Mouse (Mus musculus) inflammation-experienced regulatory T-cells, adult 6 months (primary cell): Measurements from ENCODE around the gene Aox3. TPM values are rescaled to one million over a fixed set of nuclear protein-coding genes. Genes with fewer than 3 reads are reported as not detected.

ENCODE experiments used
- ATAC-seq: one replicate; pipeline ENCODE4 v1.8.0; 2017
- polyA plus RNA-seq, 3 experiments: library from polyadenylated mRNA; unstranded; fragments of 100-300 nt; shearing (Covaris generic); gene quantifications; one replicate each; pipeline ENCODE4 v1.2.1; 2017

Gene Aox3
- polyA plus RNA-seq, 3 experiments from 2014 or later: not detected

DNA sequence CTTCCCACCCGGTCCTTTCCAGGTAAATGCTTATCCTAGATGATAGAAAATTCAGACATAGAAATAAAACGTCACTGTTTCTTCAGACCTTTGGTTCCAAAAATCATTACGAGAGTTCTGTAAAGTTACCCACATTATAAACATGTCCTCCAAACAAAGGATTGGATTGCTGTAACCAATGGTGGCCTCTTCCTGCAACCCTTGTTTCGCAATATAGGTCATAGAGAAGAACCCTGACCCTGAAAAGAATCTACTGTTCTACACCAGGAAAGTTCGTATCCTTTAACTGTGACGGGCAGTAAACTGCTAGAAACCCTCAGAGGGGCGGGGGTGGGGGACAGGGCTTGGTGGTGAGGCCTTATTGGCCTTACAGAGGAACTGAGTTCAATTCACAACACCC lies 99.9 kb downstream of the Aox3 start:
- ATAC-seq: no peak

DNA sequence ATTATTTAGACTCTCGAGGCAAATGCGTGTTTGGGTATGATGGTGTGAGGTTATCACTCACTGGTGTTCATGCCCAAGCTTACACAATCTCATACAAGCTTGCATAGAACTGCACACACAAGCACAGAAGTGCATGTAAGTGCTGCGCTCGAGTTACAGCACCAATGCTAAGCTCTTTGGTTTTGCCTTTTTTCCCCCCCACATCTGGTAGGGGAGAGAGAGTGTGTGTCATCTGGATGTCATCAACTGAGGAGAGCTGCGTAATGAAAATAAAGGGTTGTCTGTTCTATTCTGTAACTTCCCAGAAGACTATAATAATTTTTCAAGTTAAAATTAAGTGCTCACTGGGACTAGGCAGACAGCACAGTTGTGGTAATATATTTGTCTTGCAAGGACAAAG lies 100.9 kb downstream of the Aox3 start:
- no peak for ATAC-seq

DNA sequence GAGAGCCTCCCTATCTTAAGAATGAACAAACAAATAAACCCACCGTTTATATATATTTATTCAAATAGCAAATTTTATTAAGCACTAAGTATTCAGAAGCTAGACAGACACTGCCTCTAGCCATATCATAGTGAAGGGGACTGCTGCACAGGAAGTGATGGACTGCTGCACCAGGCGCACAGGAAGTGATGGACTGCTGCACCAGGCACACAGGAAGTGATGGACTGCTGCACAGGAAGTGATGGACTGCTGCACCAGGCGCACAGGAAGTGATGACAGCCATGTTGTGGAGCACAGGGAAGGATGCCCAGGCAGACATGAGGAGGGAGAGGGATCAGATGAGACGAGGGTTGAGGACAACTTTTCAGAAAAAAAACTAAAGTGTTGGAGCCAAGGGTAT lies 102.4 kb downstream of the Aox3 start:
- no peak for ATAC-seq

DNA sequence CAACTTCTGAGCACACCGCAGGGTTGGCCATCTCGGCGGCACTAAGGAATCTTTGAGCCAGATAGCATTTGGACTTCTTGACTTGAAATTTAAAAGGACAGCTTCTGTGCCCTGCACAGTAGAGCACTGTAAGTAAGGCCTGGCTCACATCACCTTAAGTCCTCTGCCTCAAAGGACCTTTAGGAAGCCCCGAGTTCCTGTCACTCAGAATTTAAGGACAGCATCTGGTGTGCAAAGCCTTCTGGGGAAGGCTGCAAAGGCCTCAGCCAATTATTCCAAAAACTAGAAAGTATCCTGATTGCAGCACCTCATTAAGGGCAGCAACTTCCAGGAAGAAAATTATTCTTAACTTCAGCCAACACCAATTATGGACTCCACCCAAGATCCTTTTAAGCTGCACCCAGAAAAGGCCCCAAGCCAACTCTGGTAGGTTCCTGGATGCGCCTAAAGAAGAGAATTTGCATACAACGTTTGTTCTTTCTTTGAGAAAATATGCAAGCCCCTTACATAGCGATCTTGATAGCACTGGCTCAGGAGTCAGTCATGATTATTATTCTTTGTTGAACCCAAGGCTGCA lies 103.1 kb downstream of the Aox3 start:
- ATAC-seq: no peak

DNA sequence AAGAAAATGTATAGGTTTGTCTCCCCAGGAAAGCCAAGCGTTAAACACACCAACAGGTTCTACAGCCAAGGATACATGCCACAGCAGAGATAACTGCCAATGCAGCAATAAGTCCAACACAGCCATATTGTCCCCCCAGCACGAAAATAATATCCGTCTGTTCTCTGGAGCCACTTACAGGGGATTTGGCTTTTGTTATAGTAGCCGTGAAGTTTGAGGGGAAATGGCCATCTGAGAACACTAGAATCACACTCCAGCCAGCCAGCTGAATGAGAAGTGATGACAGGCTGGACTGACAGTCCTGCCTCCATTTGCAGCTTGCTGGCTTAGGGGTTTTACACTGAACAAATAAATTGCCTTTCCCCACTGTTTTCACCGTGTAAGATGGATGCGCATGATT lies 108.1 kb downstream of the Aox3 start:
- ATAC-seq: no peak

DNA sequence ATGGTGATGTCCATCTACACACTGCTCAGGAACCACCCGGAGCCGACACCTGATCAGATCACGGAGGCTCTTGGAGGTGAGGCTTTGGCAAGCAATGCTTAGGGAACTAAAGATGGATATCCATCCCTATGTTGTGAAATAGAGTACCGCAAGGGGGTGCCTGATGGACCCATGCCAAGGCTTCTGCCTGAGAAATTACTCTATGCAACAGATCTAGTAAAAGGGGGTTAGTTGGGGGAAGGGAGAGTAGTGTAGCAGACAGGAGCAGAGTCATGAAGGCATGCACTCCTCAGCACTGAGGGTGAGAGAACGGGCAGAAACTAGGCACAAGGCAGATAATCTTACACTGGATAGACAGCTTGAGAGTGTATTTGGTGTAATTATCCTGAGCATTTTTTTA lies 108.9 kb downstream of the Aox3 start:
- no peak for ATAC-seq

DNA sequence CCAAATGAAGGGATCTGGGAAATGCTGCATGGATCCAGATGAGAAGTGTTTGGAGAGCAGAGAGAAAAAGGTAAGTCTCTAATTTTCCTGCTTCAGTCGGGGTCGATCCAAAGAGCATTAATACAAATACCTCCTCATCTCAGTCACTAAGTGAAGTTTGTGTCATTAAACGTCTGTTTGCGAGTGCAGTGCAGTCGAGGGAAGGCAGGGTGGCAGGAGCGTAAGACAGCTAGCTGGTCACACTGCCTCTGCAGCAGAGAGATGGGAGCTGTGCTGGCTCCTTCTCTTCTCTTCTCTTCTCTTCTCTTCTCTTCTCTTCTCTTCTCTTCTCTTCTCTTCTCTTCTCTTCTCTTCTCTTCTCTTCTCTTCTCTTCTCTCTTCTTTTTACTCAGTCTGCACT lies 115.2 kb downstream of the Aox3 start:
- no peak for ATAC-seq

DNA sequence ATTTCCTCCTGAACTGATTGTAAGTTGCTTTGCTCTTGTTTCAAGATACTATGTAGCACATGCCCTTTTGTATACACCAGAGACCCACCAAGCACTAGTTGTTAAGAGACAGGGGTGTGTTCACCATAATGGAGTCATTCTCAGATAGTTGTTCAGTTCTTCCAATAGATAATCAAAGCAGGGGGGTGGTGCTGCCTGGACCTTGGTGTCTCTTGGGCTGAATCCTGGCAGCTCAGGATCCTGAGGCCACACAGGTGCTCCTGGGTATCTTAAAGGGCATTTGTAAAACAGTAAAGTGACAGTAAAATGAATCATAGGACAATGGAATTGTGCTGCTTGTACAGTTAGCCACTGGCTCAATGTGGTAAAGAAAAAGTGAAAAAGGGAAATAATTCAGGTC lies 116.0 kb downstream of the Aox3 start:
- no peak for ATAC-seq

DNA sequence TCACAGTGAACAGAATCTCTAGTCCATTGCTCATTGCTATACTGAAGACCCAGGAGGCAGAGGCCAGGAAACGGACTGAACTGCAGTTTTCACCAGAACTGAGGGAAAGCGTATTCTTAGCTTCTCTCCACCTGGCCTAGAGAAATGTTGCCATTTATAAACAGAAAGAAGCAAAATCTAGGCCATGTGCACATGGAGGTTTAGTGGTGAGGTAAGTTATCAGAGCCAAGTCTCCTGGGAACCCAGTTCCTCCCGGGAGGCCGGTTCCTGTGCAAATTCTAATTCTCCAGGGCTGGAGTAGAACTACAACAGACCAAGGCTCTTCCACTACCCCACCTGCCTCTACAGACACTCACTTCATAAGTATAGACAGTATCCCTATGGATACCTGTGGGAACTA lies 116.8 kb downstream of the Aox3 start:
- ATAC-seq: no peak

DNA sequence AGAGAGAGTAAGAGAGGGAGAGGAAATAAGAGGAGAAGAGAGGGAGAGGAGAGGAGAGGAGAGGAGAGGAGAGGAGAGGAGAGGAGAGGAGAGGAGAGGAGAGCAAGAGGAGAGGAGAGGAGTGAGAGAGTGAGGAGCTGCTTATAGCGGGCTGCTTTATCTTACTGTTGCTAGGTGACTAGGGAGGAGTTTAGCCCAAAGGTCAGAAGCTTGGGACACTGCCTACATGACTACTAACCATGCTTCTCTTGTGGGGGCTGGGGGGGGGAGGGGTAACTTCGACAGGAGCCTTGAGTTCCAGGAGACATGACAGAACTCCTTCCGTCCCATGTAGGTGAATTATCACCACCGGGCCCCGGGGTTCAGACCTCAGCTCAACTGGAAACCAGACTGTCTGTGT lies 117.6 kb downstream of the Aox3 start:
- ATAC-seq: no peak

DNA sequence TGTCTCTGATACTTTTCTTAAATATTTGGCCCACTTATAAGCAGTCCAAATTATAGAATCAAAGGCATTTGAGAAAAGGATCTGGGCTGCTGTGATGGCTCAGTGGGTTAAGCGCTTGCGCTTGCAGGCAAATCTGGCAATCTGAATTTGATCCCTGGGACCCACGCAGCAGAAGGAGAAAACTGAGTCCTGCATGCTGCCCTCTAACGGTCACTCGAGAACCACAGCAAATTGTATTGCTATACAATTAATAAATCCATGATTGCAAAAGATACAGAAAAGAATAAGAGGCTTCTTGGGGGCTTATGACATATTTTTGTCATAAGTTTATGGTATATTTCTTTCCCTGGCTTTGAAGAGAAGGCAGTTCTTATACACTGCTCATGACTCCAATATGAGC lies 122.5 kb downstream of the Aox3 start:
- no peak for ATAC-seq

DNA sequence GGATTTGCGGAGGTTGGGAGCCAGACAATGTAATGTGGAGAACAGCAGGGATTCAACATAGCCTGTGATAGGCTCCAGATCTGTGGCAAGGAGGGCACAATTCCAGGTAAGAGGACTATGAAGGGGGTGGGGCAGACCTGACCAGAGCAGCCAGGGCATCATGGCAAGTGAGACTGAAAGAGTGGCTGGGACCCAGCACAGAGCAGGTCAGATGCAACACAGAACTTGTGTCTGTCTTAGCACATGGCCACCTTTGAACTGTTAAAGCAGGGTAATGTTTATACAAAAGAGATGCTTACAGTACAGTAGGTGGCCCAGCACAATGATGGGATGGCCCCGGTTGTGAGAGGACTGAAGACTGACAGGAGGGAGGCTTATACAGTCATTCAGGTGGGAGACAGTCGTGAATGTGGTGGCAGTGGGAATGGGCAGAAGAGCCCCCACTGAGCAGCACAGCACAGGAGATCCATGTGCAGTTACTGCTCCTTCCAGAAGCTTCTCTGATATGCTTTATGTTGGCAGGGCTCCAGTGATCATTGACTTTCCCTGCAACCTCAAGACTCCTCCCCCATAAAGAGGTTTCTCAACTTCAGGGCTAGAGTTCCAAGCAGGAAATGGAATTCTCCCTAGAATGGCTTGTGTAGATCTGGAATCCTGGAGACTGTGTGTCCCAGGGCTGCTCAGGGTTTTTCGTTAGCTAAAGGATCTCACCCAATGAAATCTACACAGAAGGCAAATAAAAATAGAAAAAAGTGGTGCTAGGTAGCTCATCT lies 124.8 kb downstream of the Aox3 start:
- no peak for ATAC-seq

DNA sequence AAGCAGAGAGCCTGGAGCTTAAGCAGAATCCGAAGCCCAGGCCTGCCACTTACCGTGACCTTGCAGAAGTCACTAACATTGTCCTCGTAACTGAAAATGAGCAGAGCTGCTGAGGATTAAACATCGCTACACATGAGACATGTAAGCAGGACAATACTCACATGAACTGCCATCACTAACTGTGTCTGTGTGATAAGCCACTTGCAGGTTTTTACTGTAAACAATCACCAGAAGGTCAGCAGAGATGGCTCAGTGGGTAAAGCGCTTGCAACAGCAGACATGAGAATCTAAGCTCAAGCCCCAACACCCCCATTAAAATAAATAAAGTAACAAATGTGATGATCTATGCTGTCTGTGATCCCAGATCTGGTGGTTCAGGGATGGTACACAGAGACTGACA lies 125.5 kb downstream of the Aox3 start:
- ATAC-seq: no peak

DNA sequence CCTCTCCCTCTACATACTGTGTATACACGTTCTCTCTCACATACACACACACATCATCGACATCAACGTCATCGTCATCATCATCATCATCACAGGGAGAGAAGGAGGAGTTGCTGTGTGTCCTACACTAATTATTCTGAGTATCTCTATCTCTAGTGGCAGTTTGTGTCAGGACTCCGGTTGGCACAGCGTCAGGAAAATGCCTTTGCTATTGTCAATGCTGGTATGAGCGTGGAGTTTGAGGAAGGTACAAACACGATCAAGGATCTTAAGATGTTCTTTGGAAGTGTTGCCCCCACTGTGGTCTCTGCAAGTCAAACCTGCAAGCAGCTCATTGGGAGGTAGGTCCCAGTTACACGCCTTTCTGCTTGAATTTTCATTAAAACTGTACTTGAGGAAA lies 126.0 kb downstream of the Aox3 start:
- ATAC-seq: no peak

DNA sequence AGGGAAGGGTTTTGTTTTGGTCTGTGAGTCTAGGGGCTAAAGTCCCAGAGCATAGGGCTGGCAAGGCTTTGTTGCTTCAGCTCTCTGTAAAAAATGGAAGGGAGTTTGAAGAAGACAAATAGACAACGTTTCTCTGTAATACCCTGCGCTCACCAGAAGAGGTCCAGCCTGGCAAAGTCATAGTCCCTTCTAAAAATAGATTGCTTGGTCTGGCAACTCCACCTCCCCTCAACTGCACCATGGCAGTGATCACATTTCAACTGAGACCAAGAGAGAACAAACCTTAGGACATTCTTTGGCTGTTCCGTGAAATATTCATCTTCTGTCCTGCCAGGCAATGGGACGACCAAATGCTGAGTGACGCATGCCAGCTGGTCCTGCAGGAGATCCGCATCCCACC lies 127.4 kb downstream of the Aox3 start:
- ATAC-seq: no peak

DNA sequence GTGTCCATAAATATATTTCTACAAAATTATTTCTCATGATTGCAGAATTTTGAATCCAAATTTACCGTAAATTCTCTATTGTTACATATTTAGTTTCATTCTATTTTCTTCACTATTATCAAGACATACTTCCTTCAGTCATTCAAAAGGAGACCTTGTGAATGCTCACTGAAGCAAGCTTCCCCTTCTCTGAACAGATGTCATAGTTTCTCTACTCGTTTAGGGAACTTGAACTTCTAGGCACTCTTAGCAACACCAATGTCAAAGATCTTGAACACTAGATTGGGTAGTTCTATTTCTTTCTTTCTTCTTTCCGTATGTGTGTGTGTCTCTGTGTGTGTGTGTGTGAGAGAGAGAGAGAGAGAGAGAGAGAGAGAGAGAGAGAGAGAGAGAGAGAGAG lies 131.6 kb downstream of the Aox3 start:
- ATAC-seq: no peak

DNA sequence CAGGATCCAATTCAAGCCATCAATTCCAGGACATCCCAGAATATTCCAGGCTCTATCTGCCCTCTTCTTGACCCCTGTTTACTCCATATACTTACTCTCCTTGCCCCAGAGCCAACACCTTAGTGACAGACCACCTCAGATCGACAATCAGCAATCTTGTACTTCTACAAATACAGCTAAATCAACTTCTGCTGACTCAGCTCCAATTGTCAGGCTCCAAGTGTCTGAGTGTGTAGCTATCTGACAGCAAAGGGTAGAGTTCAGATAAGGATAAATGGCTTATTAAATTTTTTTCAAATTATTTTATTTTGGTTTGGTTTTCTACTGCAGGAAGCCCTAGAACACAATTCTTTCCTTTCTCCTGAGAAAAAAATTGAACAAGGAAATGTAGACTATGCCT lies 135.6 kb downstream of the Aox3 start:
- ATAC-seq: no peak

Other genes with a start within 250 kb of the Aox3 start
- 1 to 10 TPM in 2 of 3 experiments, under 1 TPM in 1; 0.62 to 9.3 (median 1.6) TPM for gene Sgo2a, start 117.2 kb upstream of the Aox3 start, polyA plus RNA-seq
- gene Kctd18, start 94.2 kb upstream of the Aox3 start, polyA plus RNA-seq: 10 to 100 TPM; 22.6 to 27.9 (median 25.0) TPM
- gene Aox1, start 83.2 kb upstream of the Aox3 start, polyA plus RNA-seq: not detected
- not detected for gene Aox4, start 97.3 kb downstream of the Aox3 start, polyA plus RNA-seq
- gene Aox2, start 165.2 kb downstream of the Aox3 start, polyA plus RNA-seq: not detected